Mouse (Mus musculus): ENCODE measurements at regions not wholly inside any gene's neighbourhood (a gene's known extent, or its start where the extent isn't known, plus 50 kb on each side); places are given as distances from the start of the nearest gene placed in this dataset.

- peak; percentile 40 to 63 for DNase-seq
These were observed 54.6 kb upstream of the Cit start for GRCm38 (mm10) chr5:115790436-115790835.
